Mouse (Mus musculus): ENCODE measurements around the gene Irak3.
"Not testable (repeated sequence)": the region's sequence is repeated elsewhere in the genome, so short reads cannot be mapped to it uniquely, and the experiment has no call there.

Gene Irak3

DNA sequence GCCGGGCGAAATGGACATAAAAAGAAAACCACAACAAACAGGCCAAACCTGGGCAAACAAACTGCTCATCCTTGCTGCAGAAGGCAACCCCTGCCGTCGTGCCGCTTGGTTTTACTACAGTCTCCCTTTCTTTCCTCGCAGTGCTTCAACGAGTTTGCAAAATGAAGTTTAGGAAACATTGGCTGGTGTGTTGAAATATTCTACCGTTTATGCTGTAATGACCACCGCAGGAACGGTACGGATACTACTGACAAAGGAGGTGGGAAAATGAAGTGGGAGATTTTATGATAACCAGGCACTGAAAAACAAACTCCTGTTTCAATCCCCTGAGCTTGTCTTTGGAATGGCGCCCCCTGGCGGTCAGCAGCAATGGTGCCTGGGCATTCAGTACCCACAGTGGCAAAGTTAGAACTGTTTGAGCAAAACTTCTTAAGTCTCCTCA, at the start of gene Irak3:
Gene Irak3, minus strand, starts transcription at position 170 of the 442 bp plus-strand sequence.
- CTCF ChIA-PET: interaction anchor here (0.8 to 2.4 kb wide), 4 partner anchors 18 to 25 kb away, joined by 4 to 6 read pairs (median 4); partner anchors contain the start of gene Llph

DNA sequence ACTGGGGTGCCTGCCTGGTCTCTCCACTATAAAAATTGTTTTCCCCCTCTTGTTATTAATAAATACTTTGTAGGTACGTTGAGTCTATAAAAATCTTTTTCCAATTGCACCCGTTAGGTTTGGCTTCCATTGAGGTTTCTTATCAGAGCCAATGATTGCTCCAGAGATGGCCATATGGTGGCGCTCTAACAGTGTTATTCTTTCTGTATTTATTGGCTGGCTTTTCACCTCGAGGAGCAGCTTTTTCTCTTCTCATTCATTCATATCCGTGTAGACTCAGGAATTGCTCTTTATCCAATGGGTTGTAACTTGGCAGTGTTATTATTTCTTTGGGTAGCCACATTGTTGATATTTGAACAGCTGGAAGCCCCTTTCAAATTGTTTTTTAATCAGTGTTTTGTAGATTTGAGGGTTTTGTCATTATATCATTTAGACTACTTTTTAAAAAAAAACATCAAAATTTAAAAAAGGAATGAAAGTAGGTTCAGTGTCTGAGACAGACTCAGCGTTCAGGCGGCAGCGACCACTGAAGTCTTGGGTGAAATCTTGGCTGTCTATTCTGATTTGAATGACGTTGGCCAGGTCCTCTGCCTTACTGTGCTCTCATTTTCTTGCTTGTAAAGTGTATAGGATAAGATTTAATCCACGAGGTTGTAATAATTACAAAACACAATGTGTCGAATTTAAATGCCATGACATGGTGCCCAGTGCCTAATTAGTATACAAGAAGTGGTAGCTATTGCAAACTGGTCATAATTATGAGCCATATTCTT, 49.2 kb upstream of the Irak3 start:
- CTCF ChIA-PET: no interaction called here

DNA sequence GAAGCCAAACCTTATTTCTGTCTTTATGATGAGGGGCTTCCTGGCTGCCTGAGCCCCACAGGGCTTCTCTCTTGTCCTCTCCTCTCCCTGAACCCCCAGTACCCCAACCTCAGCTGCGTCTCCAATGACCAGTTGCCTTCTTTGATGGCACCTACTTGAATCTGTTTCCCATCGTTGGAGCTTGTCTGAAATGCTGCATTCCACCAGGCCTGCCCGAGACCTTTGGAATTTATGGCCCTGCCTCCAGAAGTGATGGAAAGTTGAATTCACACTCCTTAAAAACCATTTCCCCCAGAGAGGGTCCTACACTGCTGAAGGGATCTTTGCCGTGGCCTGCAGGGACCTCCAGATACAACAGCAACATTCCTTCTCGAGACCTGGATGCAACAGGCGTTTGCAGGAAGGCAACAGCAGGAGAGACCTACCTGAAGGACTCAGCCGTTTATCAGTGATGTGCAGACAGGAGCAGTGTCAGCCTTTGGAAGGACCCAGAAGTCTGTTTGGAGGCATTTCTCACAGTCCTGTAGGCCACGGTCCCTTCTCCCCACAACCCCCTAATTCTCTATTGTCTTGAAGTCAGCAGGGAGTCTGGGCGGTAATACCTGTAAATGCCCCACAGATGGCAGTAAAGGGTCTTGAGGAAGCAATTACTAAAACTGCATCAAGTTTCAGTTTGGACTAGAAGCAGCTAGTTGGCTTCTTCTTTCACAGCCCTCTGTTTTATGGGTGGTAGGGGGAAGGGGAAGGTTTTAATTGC, 45.2 kb upstream of the Irak3 start:
- CTCF ChIA-PET: no interaction called here

DNA sequence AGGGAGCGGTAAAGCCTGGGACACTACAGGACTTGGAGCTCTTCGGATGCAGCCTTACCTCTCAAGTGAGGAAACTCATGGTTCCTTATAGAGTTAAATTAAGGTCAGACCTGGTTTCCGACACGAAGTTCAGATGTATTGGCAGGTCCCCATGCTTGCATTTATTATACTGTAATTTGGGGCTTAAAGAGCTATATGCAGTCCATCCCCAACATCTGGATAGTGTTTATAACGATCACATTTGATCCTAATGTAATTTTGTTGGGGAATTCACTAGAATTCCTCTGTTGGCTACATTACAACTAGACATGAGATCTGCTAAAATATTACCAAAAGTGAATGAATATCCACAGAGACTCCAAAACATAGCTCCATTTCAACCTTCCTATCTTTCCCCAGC, 43.8 kb upstream of the Irak3 start:
- CTCF ChIA-PET: no interaction called here

DNA sequence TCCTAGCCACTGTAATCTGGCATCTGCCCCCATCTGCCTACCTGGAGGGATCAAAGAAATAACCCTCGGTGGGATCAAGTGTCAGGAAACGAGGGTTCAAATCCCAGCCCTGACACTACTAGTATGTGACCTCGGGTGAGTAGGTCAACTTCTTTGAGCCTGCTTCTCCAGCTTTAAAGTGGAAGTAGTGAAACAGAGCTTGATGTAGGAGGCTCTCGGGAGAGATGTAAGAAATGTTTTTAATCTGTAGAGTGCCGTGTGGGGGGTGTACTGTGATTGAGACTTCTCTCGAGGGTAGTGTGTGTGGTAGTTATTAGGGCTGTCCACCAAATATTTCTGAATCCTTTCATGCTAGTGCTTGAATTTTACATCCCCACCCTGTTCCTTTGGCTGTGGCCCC, 40.5 kb upstream of the Irak3 start:
- CTCF ChIA-PET: no interaction called here

DNA sequence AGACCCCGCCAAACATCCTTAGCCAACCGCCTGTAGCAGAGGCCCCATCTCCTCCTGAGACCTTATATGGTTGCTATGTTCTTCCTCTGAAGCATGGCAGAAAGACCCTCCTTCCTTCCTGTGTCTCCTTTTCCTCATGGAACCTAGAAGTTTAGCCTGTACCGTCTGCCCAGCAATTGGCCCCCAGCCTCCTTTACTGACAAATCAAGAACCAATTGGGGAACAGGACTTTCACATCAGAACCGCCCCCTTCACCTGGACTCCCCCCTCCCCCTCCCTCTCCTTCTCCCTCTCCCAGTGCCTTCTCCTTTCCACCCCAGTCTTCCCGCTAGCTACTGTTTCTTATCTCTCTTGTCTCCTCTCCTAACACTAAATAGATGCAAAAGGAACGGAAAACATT, 37.5 kb upstream of the Irak3 start:
- CTCF ChIA-PET: no interaction called here

GRCm38 (mm10) chr10:120238241-120238640, 36.3 kb upstream of the Irak3 start:
- CTCF ChIA-PET: interaction anchor here (0.6 kb wide), 1 partner anchor 30 kb away, joined by 3 read pairs; no protein-coding TSS in a partner anchor

DNA sequence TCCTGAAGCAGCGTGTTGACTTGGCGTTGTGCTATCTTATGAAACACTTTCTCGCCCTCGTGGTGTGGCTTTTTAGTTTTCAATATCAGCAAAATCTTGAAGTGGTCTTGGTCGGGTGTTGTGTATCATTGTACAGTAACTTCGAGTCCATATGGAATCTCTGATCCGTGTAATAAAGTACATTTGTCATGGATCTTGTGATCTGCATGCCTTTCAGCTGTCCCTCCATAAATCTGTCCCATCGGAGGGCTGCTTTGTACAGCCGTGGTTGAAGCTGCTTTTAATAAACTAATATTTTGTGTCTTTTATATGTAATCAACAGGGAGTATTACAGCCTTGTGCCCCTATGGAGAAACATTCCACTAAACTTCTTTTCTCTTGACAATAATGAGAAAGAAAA, 34.9 kb upstream of the Irak3 start:
- CTCF ChIA-PET: interaction anchor here (0.7 kb wide), 1 partner anchor 33 kb away, joined by 4 read pairs; no protein-coding TSS in a partner anchor

DNA sequence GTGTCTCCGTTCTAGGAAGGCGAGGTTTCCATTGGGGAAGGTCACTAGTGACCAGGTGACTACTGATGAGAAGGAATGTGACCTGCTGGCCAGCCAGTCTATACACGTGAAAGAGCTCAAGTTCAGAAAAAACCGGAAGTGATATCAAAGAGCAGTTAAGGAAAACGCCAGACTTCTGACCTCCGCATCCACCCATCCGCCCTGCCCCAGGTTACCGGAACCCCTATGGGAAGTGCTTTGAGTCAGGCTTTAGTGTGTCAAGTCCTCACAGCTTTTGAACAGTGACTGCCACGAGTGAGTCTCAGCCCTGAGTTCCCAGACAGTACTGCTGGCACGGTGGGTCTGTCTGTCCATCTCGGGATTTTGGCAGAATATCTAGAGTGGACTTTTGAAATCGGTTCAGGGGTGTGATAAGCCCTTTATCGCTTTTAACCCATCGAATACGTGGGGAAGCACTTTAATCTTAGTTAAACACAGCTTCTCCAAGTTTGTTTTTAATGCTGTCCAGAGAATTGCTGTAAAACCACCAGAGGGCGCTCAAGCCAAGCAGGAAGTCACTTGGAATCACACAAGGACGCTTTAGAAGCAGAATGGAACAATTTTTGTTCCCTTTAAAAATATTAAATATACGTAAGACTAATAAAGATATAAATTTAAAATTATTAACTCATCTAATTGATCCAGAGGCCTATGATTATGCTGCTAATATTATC, 31.9 kb upstream of the Irak3 start:
- CTCF ChIA-PET: interaction anchor here (0.6 to 1.2 kb wide), 2 partner anchors 9 to 81 kb away, joined by 3 to 11 read pairs; no protein-coding TSS in a partner anchor

DNA sequence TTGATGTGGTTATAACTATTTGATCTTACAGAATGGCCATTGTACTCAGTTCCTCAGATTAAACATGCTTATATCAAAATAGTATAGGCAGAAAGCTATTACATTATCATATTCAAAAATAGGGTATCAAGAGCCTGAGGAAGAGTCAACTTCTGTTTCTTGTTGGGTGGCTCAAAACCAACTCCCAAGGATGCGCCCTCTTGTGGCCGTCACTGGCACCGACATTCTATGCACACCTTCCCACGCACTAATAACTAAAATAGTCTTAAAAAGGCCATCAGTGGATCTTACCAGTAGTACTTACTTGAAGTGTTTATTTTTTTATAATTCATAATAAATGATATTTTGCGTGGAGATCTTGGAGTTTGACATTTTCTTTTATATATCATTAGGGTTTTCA, 29.8 kb upstream of the Irak3 start:
- CTCF ChIA-PET: no interaction called here

DNA sequence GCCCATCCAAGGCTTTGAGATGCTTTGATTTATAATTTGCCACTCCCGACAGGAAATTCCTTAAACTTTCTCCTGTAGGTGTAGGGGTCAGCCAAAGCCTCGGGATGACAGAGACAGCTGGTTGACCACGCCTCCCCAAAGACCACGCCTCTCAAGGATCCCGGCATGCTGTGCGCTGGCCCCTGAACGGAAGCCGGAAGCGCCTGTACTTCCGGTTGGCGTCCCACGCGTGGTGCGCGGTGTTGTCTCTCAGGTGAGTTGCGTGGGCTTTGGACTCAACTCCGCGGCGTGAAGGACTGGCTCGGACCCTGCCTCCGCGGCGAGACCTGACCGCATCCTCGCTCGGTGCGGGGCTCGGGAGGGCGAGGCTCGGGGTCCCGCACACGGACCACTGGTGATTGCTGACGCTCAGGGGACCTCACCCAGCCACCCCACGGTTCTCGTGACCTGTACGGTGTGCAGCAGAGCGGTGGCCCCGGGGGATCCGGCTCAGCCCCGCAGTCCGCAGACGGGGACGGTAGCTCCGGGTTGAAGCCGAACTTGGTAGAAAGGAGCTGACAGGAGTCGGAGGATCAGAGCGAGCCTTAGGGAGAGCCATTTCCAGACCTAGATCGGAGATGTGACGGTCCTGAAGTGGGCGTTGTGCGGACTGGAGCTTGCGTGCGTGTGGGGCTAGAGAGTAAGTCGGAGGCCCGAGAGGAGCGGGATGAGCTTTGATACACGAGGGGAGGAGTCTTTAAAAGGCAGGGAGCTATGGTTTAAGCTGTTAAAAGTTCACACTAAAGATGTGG, 25.1 kb upstream of the Irak3 start, which contains the start of gene Llph:
Gene Llph, plus strand, starts transcription at position 200 of the 791 bp plus-strand sequence.
- CTCF ChIA-PET: interaction anchor here (0.7 to 1.7 kb wide), 2 partner anchors 25 to 55 kb away, joined by 3 to 4 read pairs; partner anchors contain the start of gene Irak3

- CTCF ChIA-PET: no interaction called here
Measured at GRCm38 (mm10) chr10:120220776-120221175, 18.8 kb upstream of the Irak3 start.

DNA sequence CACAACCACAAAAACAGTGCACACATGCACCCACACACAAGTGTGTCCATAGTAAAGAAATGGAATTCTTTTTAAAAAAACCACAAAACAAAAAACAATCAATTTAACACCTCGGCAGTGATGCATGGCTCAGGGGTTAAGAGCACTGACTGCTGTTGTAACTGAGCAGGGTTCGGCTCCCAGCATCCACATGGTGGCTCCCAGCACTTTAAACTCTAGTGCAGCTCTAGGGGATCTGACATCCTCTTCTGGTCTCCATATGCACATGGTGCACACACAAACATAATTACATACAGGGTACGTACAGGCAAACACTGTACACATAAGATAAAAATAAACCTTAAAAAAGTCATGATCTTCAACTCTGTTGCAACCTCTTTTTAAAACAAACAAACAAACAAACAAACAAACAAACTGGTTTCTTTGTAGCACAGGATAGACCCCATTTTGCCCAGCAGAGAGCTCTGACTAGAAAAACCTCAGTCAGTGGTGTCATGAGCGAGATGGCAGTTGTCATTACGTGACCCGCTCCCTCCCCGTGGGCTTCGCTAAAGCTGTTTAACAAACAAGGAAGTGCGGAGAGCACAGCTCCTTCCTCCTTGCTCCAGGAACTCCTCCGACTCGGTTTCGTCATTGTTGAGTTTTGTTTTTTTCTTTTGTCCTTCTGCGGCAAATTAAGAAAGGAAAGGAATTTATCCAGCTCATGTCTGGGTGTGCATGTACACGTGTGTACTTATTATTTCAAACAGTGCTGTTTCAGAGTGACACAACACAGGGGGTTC, 17.8 kb upstream of the Irak3 start:
- CTCF ChIA-PET: interaction anchor here (0.5 kb wide), 1 partner anchor 107 kb away, joined by 3 read pairs; no protein-coding TSS in a partner anchor

DNA sequence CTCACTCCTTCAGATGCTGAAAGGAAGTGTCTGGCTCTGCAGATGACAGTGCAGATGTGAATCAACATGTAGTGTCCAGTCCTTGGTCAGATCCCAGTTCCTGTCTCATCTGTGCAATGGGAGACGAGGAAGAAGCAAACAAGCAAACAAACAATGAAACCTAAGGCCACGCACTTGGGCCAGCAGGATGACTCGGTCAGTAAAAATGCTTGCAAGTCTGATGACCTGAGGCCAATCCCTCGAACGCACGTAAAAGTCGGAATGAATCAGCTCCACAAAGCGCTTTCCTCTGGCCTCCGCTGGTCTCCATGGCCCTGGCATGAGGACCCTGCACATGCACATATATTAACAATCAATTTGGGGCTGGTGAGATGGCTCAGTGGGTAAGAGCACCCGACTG, 17.1 kb upstream of the Irak3 start:
- CTCF ChIA-PET: no interaction called here

GRCm38 (mm10) chr10:120217099-120217498, 15.2 kb upstream of the Irak3 start:
- CTCF ChIA-PET: not testable (repeated sequence)

DNA sequence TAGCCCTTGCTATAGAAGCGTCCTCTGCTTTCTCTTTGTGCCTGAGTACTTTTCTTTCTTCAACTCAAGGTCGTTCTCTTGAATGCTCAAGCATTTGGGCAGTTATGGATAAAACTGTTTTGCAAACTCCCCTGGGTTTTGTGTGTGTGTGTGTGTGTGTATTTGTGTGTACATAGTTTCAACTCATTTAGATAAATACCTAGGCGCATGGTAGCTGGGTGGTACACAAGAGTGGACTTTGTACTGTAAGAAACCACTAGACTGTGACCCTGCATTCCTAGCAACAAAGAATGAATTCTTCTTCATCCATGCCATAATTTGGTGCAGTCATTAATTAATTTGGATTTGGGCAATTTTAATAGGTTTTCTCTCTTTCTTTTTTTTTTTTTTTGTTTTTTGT, 8.2 kb upstream of the Irak3 start:
- CTCF ChIA-PET: no interaction called here

GRCm38 (mm10) chr10:120209539-120209925, 7.6 kb upstream of the Irak3 start:
- CTCF ChIA-PET: no interaction called here

- CTCF ChIA-PET: interaction anchor here (0.6 kb wide), 1 partner anchor 681 kb away, joined by 3 read pairs; no protein-coding TSS in a partner anchor
Measured at GRCm38 (mm10) chr10:120208575-120209538, 6.9 kb upstream of the Irak3 start.

DNA sequence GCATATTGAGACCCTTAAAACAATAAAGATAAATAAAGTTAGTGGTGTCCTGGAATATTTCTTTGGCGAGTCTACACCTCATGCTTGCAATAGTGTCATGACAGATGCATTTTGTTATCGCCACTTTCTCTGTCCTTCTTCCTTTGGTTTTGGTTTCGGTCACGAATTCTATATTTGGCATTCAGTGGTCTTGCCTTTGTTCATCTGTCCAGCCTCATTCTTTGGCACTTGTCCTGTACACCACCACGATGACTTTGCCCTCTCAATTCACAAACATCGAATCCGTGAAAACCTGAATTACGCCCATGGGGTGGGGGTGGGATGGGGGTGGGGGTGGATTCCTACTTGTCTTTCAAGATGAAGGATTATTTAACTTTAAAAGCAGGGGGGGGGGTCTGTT, 6.1 kb upstream of the Irak3 start:
- CTCF ChIA-PET: no interaction called here
